Mouse (Mus musculus): ENCODE results near the gene Cyp4f18. TPM values are rescaled to one million over a fixed set of nuclear protein-coding genes. Genes with fewer than 3 reads are reported as not detected.

The Cyp4f18 gene
- polyA plus RNA-seq, 1 experiment from 2014 or later, result 0.36 TPM

DNA sequence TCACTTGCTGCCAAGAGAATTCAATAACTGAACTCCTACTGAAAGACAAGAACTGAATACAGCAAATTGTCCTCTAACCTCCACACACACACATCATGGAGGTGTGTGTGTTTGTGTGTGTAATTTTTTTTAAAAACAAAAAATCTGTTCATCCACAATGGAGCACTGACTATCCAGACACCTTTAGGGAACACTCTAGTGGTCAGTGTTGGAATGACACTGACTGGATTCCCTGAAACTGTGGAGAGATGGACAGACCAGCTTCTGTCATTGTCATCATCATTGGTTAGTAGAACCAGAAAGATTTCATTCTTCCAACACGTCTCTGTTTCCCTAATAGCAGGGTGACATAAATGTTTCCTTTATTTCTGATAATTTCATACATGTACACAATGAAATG is 37.5 kb downstream of the Cyp4f18 start:
- ATAC-seq (replicated peaks; ENCODE audit: insufficient number of reproducible peaks, low FRiP score, low TSS enrichment, low read depth) (no peak), DNase-seq (ENCODE audit: low spot score) (peak; percentile 12)
- Histone ChIP-seq H3K4me3 (ENCODE audit: low read depth, low read length) (no peak overlapping the region), H3K27me3 (ENCODE audit: control insufficient read depth, insufficient read depth, low read length) (no peaks in the 10 kb centered on the region), H3K4me2 (ENCODE audit: low read depth, low read length) (no peak overlapping the region), H3K9ac (replicated peaks; ENCODE audit: low read length) (no peak overlapping the region), H3K9me3 (replicated peaks; ENCODE audit: control insufficient read depth, low read length) (no peaks in the 10 kb centered on the region), H3K27ac (replicated peaks; ENCODE audit: low read depth, low read length) (no peak overlapping the region), H3K36me3 (replicated peaks; ENCODE audit: control insufficient read depth, insufficient read depth, low read depth, low read length) (peaks cover 7% of the 10 kb centered on the region), H3K4me1 (ENCODE audit: control insufficient read depth, insufficient read depth, low read length) (no peaks in the 10 kb centered on the region)
- WGBS, result 68% methylated on average over 1 of the region's 1 CpGs

- no peaks in the 10 kb centered on the region for H3K4me1 ChIP-seq (ENCODE audit: control insufficient read depth, insufficient read depth, low read length)
- 94% methylated on average over 6 of the region's 6 CpGs for WGBS
- H3K9me3 ChIP-seq (replicated peaks; ENCODE audit: control insufficient read depth, low read length), result no peaks in the 10 kb centered on the region
- DNase-seq (ENCODE audit: low spot score), result no peak
- no peak overlapping the region for H3K27ac ChIP-seq (replicated peaks; ENCODE audit: low read depth, low read length)
- H3K4me3 ChIP-seq (ENCODE audit: low read depth, low read length), result no peak overlapping the region
- H3K36me3 ChIP-seq (replicated peaks; ENCODE audit: control insufficient read depth, insufficient read depth, low read depth, low read length), result peaks cover 19% of the 10 kb centered on the region
- H3K4me2 ChIP-seq (ENCODE audit: low read depth, low read length), result no peak overlapping the region
- no peaks in the 10 kb centered on the region for H3K27me3 ChIP-seq (ENCODE audit: control insufficient read depth, insufficient read depth, low read length)
- H3K9ac ChIP-seq (replicated peaks; ENCODE audit: low read length), result no peak overlapping the region
- no peak for ATAC-seq (replicated peaks; ENCODE audit: insufficient number of reproducible peaks, low FRiP score, low TSS enrichment, low read depth)
Observed at GRCm38 (mm10) chr8:71968636-71969035, 40.8 kb downstream of the Cyp4f18 start.

- Histone ChIP-seq H3K27ac (replicated peaks; ENCODE audit: low read depth, low read length) (no peak overlapping the region), H3K4me3 (ENCODE audit: low read depth, low read length) (no peak overlapping the region), H3K4me1 (ENCODE audit: control insufficient read depth, insufficient read depth, low read length) (no peaks in the 10 kb centered on the region), H3K4me2 (ENCODE audit: low read depth, low read length) (no peak overlapping the region), H3K27me3 (ENCODE audit: control insufficient read depth, insufficient read depth, low read length) (no peaks in the 10 kb centered on the region), H3K9ac (replicated peaks; ENCODE audit: low read length) (no peak overlapping the region), H3K9me3 (replicated peaks; ENCODE audit: control insufficient read depth, low read length) (no peaks in the 10 kb centered on the region), H3K36me3 (replicated peaks; ENCODE audit: control insufficient read depth, insufficient read depth, low read depth, low read length) (peaks cover 19% of the 10 kb centered on the region)
- DNase-seq (ENCODE audit: low spot score), result no peak
- WGBS, result 92% methylated on average over 6 of the region's 6 CpGs
- no peak for ATAC-seq (replicated peaks; ENCODE audit: insufficient number of reproducible peaks, low FRiP score, low TSS enrichment, low read depth)
Observed at GRCm38 (mm10) chr8:71968100-71968499, 41.3 kb downstream of the Cyp4f18 start.

GRCm38 (mm10) chr8:71967261-71967660 is 42.2 kb downstream of the Cyp4f18 start:
- no peak for ATAC-seq (replicated peaks; ENCODE audit: insufficient number of reproducible peaks, low FRiP score, low TSS enrichment, low read depth)
- H3K4me2 ChIP-seq (ENCODE audit: low read depth, low read length), result no peak overlapping the region
- no peak overlapping the region for H3K9ac ChIP-seq (replicated peaks; ENCODE audit: low read length)
- no peak for DNase-seq (ENCODE audit: low spot score)
- no peaks in the 10 kb centered on the region for H3K9me3 ChIP-seq (replicated peaks; ENCODE audit: control insufficient read depth, low read length)
- no peaks in the 10 kb centered on the region for H3K27me3 ChIP-seq (ENCODE audit: control insufficient read depth, insufficient read depth, low read length)
- over 99% methylated on average over 5 of the region's 5 CpGs for WGBS
- H3K36me3 ChIP-seq (replicated peaks; ENCODE audit: control insufficient read depth, insufficient read depth, low read depth, low read length), result peaks cover 19% of the 10 kb centered on the region
- H3K4me3 ChIP-seq (ENCODE audit: low read depth, low read length), result no peak overlapping the region
- H3K27ac ChIP-seq (replicated peaks; ENCODE audit: low read depth, low read length), result no peak overlapping the region
- H3K4me1 ChIP-seq (ENCODE audit: control insufficient read depth, insufficient read depth, low read length), result no peaks in the 10 kb centered on the region

- H3K4me1 ChIP-seq (ENCODE audit: control insufficient read depth, insufficient read depth, low read length), result no peaks in the 10 kb centered on the region
- ATAC-seq (replicated peaks; ENCODE audit: insufficient number of reproducible peaks, low FRiP score, low TSS enrichment, low read depth) (no peak), DNase-seq (ENCODE audit: low spot score) (no peak)
- H3K4me2 ChIP-seq (ENCODE audit: low read depth, low read length), result no peak overlapping the region
- H3K9ac ChIP-seq (replicated peaks; ENCODE audit: low read length), result no peak overlapping the region
- no peak overlapping the region for H3K27ac ChIP-seq (replicated peaks; ENCODE audit: low read depth, low read length)
- H3K27me3 ChIP-seq (ENCODE audit: control insufficient read depth, insufficient read depth, low read length), result no peaks in the 10 kb centered on the region
- no peak overlapping the region for H3K4me3 ChIP-seq (ENCODE audit: low read depth, low read length)
- no peaks in the 10 kb centered on the region for H3K9me3 ChIP-seq (replicated peaks; ENCODE audit: control insufficient read depth, low read length)
- peaks cover 19% of the 10 kb centered on the region for H3K36me3 ChIP-seq (replicated peaks; ENCODE audit: control insufficient read depth, insufficient read depth, low read depth, low read length)
Observed at GRCm38 (mm10) chr8:71966411-71966810, 43.0 kb downstream of the Cyp4f18 start.

DNA sequence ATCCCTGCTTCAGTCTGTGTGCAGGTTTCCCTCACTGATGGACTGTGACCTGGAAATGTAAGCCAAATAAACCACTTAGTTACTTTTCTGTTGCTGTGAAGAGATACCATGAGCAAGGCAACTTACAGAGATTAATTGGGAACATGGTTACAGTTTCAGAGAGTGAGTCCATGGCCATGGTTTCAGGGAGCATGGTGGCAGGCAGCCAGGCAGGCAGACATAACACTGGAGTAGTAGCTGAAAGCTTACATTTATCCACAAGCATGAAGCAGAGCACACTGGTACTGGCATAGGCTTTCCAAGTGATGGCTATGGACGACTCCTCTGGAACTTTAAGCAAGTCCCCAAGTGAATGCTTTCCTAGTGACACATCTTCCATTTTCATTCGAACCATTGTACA is 44.3 kb downstream of the Cyp4f18 start:
- 89% methylated on average over 2 of the region's 2 CpGs for WGBS

GRCm38 (mm10) chr8:71964051-71964450 is 45.4 kb downstream of the Cyp4f18 start:
- no peaks in the 10 kb centered on the region for H3K4me1 ChIP-seq (ENCODE audit: control insufficient read depth, insufficient read depth, low read length)
- H3K9me3 ChIP-seq (replicated peaks; ENCODE audit: control insufficient read depth, low read length), result no peaks in the 10 kb centered on the region
- DNase-seq (ENCODE audit: low spot score) (no peak), ATAC-seq (replicated peaks; ENCODE audit: insufficient number of reproducible peaks, low FRiP score, low TSS enrichment, low read depth) (no peak)
- peaks cover 19% of the 10 kb centered on the region for H3K36me3 ChIP-seq (replicated peaks; ENCODE audit: control insufficient read depth, insufficient read depth, low read depth, low read length)
- no peak overlapping the region for H3K4me3 ChIP-seq (ENCODE audit: low read depth, low read length)
- no peak overlapping the region for H3K9ac ChIP-seq (replicated peaks; ENCODE audit: low read length)
- 84% methylated on average over 3 of the region's 3 CpGs for WGBS
- H3K27ac ChIP-seq (replicated peaks; ENCODE audit: low read depth, low read length), result no peak overlapping the region
- H3K4me2 ChIP-seq (ENCODE audit: low read depth, low read length), result no peak overlapping the region
- H3K27me3 ChIP-seq (ENCODE audit: control insufficient read depth, insufficient read depth, low read length), result no peaks in the 10 kb centered on the region

More for the DNA sequence above, 44.3 kb downstream of the Cyp4f18 start:
- Histone ChIP-seq H3K4me1 (ENCODE audit: control insufficient read depth, insufficient read depth, low read length) (no peaks in the 10 kb centered on the region), H3K9ac (replicated peaks; ENCODE audit: low read length) (no peak overlapping the region), H3K27ac (replicated peaks; ENCODE audit: low read depth, low read length) (no peak overlapping the region), H3K9me3 (replicated peaks; ENCODE audit: control insufficient read depth, low read length) (no peaks in the 10 kb centered on the region), H3K36me3 (replicated peaks; ENCODE audit: control insufficient read depth, insufficient read depth, low read depth, low read length) (peaks cover 19% of the 10 kb centered on the region), H3K4me3 (ENCODE audit: low read depth, low read length) (no peak overlapping the region), H3K27me3 (ENCODE audit: control insufficient read depth, insufficient read depth, low read length) (no peaks in the 10 kb centered on the region), H3K4me2 (ENCODE audit: low read depth, low read length) (no peak overlapping the region)
- ATAC-seq (replicated peaks; ENCODE audit: insufficient number of reproducible peaks, low FRiP score, low TSS enrichment, low read depth) (no peak), DNase-seq (ENCODE audit: low spot score) (no peak)

- no peak for DNase-seq (ENCODE audit: low spot score)
- Histone ChIP-seq H3K9ac (replicated peaks; ENCODE audit: low read length) (no peak overlapping the region), H3K36me3 (replicated peaks; ENCODE audit: control insufficient read depth, insufficient read depth, low read depth, low read length) (peaks cover 10% of the 10 kb centered on the region), H3K4me2 (ENCODE audit: low read depth, low read length) (no peak overlapping the region), H3K27me3 (ENCODE audit: control insufficient read depth, insufficient read depth, low read length) (no peaks in the 10 kb centered on the region), H3K27ac (replicated peaks; ENCODE audit: low read depth, low read length) (no peak overlapping the region), H3K4me3 (ENCODE audit: low read depth, low read length) (no peak overlapping the region), H3K4me1 (ENCODE audit: control insufficient read depth, insufficient read depth, low read length) (no peaks in the 10 kb centered on the region), H3K9me3 (replicated peaks; ENCODE audit: control insufficient read depth, low read length) (no peaks in the 10 kb centered on the region)
- no peak for ATAC-seq (replicated peaks; ENCODE audit: insufficient number of reproducible peaks, low FRiP score, low TSS enrichment, low read depth)
- 84% methylated on average over 5 of the region's 5 CpGs for WGBS
Observed at GRCm38 (mm10) chr8:71961796-71962195, 47.6 kb downstream of the Cyp4f18 start.

Data from embryonic facial prominence, embryonic 11.5 days (tissue).